Mouse (Mus musculus) hindbrain, embryonic 10.5 days (tissue): ENCODE data around the gene Wnt5b. TPM values are rescaled to one million over a fixed set of nuclear protein-coding genes. Genes with fewer than 3 reads are reported as not detected.

ENCODE experiments used
- DNase-seq: peaks from one replicate; pipeline ENCODE4 v3.0.0-alpha.2; 2017; ENCODE audit warnings: low spot score
- H3K27ac ChIP-seq: fragments of 300-500 bp; sonication (generic); 2 replicates; pipeline ENCODE4 v1.5.1; 2016; ENCODE audit warnings: mild to moderate bottlenecking, moderate library complexity
- H3K27me3 ChIP-seq: fragments of 300-500 bp; sonication (generic); 2 replicates; pipeline ENCODE4 v1.6.1; 2016; ENCODE audit warnings: mild to moderate bottlenecking; ENCODE audit not compliant: poor library complexity, insufficient read depth, severe bottlenecking
- H3K36me3 ChIP-seq: fragments of 300-500 bp; sonication (generic); 2 replicates; pipeline ENCODE4 v1.6.1; 2016; ENCODE audit warnings: mild to moderate bottlenecking, moderate library complexity
- H3K4me1 ChIP-seq: fragments of 300-500 bp; sonication (generic); replicated peaks from 2 replicates; pipeline ENCODE4 v1.6.1; 2016; ENCODE audit warnings: mild to moderate bottlenecking
- H3K4me3 ChIP-seq: fragments of 300-500 bp; sonication (generic); 2 replicates; pipeline ENCODE4 v1.5.1; 2016; ENCODE audit warnings: mild to moderate bottlenecking, moderate library complexity
- H3K9me3 ChIP-seq: fragments of 300-500 bp; sonication (generic); 2 replicates; pipeline ENCODE4 v1.6.1; 2016; ENCODE audit warnings: mild to moderate bottlenecking, moderate library complexity
- WGBS: fragments of 180-500 bp; shearing (Covaris S2); methylation state at CpG from one replicate; pipeline ENCODE4 v1.1.7; 2016; 5-methylcytosine and 5-hydroxymethylcytosine counted together
- polyA plus RNA-seq: library from polyadenylated mRNA; unstranded; fragments of >200 nt; fragmentation: Nextera tagmentation; extraction: Ambion mirVana; gene quantifications from 2 replicates; pipeline ENCODE4 v1.2.1, GENCODE M21; 2016

Wnt5b gene
- polyA plus RNA-seq, 1 experiment from 2014 or later: 7.9 TPM

- no peaks in the 10 kb centered on the region for H3K27me3 ChIP-seq
- H3K9me3 ChIP-seq: 0 out of 2 replicates have a peak, but pooled peaks cover 2% of the 10 kb centered on the region
- H3K4me1 ChIP-seq: no peaks in the 10 kb centered on the region
- WGBS: 89% methylated on average over 3 of the region's 3 CpGs
- 0 out of 2 replicates have a peak, but pooled peaks cover 2% of the 10 kb centered on the region for H3K36me3 ChIP-seq
- H3K27ac ChIP-seq: no peak overlapping the region
- no peak overlapping the region for H3K4me3 ChIP-seq
- DNase-seq: no peak
Observed at GRCm38 (mm10) chr6:119399371-119399770, 144.8 kb downstream of the Wnt5b start.

GRCm38 (mm10) chr6:119396309-119396634 lies 147.9 kb downstream of the Wnt5b start:
- Histone ChIP-seq H3K27me3 (no peaks in the 10 kb centered on the region), H3K4me1 (no peaks in the 10 kb centered on the region), H3K9me3 (0 out of 2 replicates have a peak, but pooled peaks cover 2% of the 10 kb centered on the region), H3K4me3 (no peak overlapping the region), H3K27ac (no peak overlapping the region), H3K36me3 (0 out of 2 replicates have a peak, but pooled peaks cover 2% of the 10 kb centered on the region)
- DNase-seq: no peak
- WGBS: 78% methylated on average over 5 of the region's 5 CpGs

GRCm38 (mm10) chr6:119395421-119396308 lies 148.5 kb downstream of the Wnt5b start:
- no peaks in the 10 kb centered on the region for H3K4me1 ChIP-seq
- 88% methylated on average over 14 of the region's 14 CpGs for WGBS
- 0 out of 2 replicates have a peak, but pooled peaks cover 2% of the 10 kb centered on the region for H3K36me3 ChIP-seq

GRCm38 (mm10) chr6:119392836-119393235 lies 151.3 kb downstream of the Wnt5b start:
- Histone ChIP-seq H3K4me3 (no peak overlapping the region), H3K27ac (no peak overlapping the region), H3K9me3 (0 out of 2 replicates have a peak, but pooled peaks cover 2% of the 10 kb centered on the region), H3K36me3 (0 out of 2 replicates have a peak, but pooled peaks cover 2% of the 10 kb centered on the region), H3K4me1 (peaks cover 12% of the 10 kb centered on the region; the same call in 1 of the 2 replicates), H3K27me3 (no peaks in the 10 kb centered on the region)
- WGBS: 86% methylated on average over 9 of the region's 9 CpGs
- DNase-seq: no peak

More at GRCm38 (mm10) chr6:119395421-119396308, 148.5 kb downstream of the Wnt5b start:
- DNase-seq: no peak
- no peak overlapping the region for H3K4me3 ChIP-seq
- H3K27ac ChIP-seq: no peak overlapping the region
- 0 out of 2 replicates have a peak, but pooled peaks cover 2% of the 10 kb centered on the region for H3K9me3 ChIP-seq
- no peaks in the 10 kb centered on the region for H3K27me3 ChIP-seq

- 91% methylated on average over 4 of the region's 4 CpGs for WGBS
- no peaks in the 10 kb centered on the region for H3K9me3 ChIP-seq
- H3K27ac ChIP-seq: no peak overlapping the region
- no peak overlapping the region for H3K4me3 ChIP-seq
- no peaks in the 10 kb centered on the region for H3K27me3 ChIP-seq
- no peaks in the 10 kb centered on the region for H3K36me3 ChIP-seq
- peaks cover 29% of the 10 kb centered on the region for H3K4me1 ChIP-seq
- DNase-seq: no peak
Observed at GRCm38 (mm10) chr6:119390728-119391127, 153.4 kb downstream of the Wnt5b start.

- no peaks in the 10 kb centered on the region for H3K27me3 ChIP-seq
- peak overlapping the region; percentile 83 for H3K4me3 ChIP-seq
- H3K36me3 ChIP-seq: 0 out of 2 replicates have a peak, but pooled peaks cover 2% of the 10 kb centered on the region
- H3K9me3 ChIP-seq: no peaks in the 10 kb centered on the region
- peak overlapping the region; percentile 97 for H3K27ac ChIP-seq
- WGBS: 35% methylated on average over 10 of the region's 10 CpGs
- H3K4me1 ChIP-seq: peaks cover 29% of the 10 kb centered on the region
- no peak for DNase-seq
Observed at GRCm38 (mm10) chr6:119389089-119389488, 155.1 kb downstream of the Wnt5b start.

GRCm38 (mm10) chr6:119388650-119389012 lies 155.5 kb downstream of the Wnt5b start:
- Histone ChIP-seq H3K9me3 (no peaks in the 10 kb centered on the region), H3K36me3 (0 out of 2 replicates have a peak, but pooled peaks cover 6% of the 10 kb centered on the region), H3K4me1 (peaks cover 29% of the 10 kb centered on the region), H3K27me3 (no peaks in the 10 kb centered on the region), H3K27ac (peak overlapping the region; percentile 97), H3K4me3 (peak overlapping the region; percentile 83)
- DNase-seq: peak; percentile 94
- under 1% methylated on average over 53 of the region's 53 CpGs for WGBS

GRCm38 (mm10) chr6:119387801-119388649 lies 156.1 kb downstream of the Wnt5b start:
- Histone ChIP-seq H3K36me3 (0 out of 2 replicates have a peak, but pooled peaks cover 11% of the 10 kb centered on the region), H3K27me3 (no peaks in the 10 kb centered on the region), H3K4me1 (peaks cover 29% of the 10 kb centered on the region), H3K27ac (peak overlapping the region; percentile 97), H3K4me3 (peak overlapping the region; percentile 83), H3K9me3 (no peaks in the 10 kb centered on the region)
- WGBS: 1% methylated on average over 69 of the region's 76 CpGs
- DNase-seq: peak; percentile 76

- no peaks in the 10 kb centered on the region for H3K9me3 ChIP-seq
- DNase-seq: no peak
- 84% methylated on average over 1 of the region's 1 CpGs for WGBS
- H3K4me3 ChIP-seq: peak overlapping the region; percentile 83
- H3K4me1 ChIP-seq: peaks cover 29% of the 10 kb centered on the region
- H3K27ac ChIP-seq: no peak overlapping the region
- H3K36me3 ChIP-seq: 0 out of 2 replicates have a peak, but pooled peaks cover 14% of the 10 kb centered on the region
- no peaks in the 10 kb centered on the region for H3K27me3 ChIP-seq
Observed at GRCm38 (mm10) chr6:119386821-119387220, 157.3 kb downstream of the Wnt5b start.

GRCm38 (mm10) chr6:119386421-119386820 lies 157.7 kb downstream of the Wnt5b start:
- Histone ChIP-seq H3K4me3 (no peak overlapping the region), H3K4me1 (peaks cover 29% of the 10 kb centered on the region), H3K27ac (no peak overlapping the region), H3K36me3 (peaks cover 14% of the 10 kb centered on the region; the same call in 1 of the 2 replicates), H3K27me3 (no peaks in the 10 kb centered on the region), H3K9me3 (no peaks in the 10 kb centered on the region)
- WGBS: 93% methylated on average over 4 of the region's 4 CpGs
- DNase-seq: no peak

- Histone ChIP-seq H3K27me3 (no peaks in the 10 kb centered on the region), H3K27ac (no peak overlapping the region), H3K36me3 (peaks cover 14% of the 10 kb centered on the region; the same call in 1 of the 2 replicates), H3K4me3 (no peak overlapping the region), H3K9me3 (no peaks in the 10 kb centered on the region), H3K4me1 (peaks cover 29% of the 10 kb centered on the region)
- 93% methylated on average over 1 of the region's 1 CpGs for WGBS
- DNase-seq: no peak
Observed at GRCm38 (mm10) chr6:119385668-119386067, 158.5 kb downstream of the Wnt5b start.
